Comparison of ENCODE assay signal across 8 mouse cellular contexts in genomic region chr4:132302939-132303479, GRCm38 (mm10). TPM values are rescaled to one million over a fixed set of nuclear protein-coding genes. Genes with fewer than 3 reads are reported as not detected.
A peak's percentile ranks its signal among the peaks of the same experiment; 100 is the strongest.
DNase-seq lines count a peak whose midpoint lies in the region; ATAC-seq and TF ChIP-seq lines count a peak whose summit lies in the region.

TSS of gene Rab42 (minus strand) at chr4:132303385.

- no peaks in the 10 kb centered on the region for H3K27me3 ChIP-seq in liver, embryonic 11.5 days (replicated peaks; ENCODE audit: control insufficient read depth, insufficient read depth, low read length)
- H3K27me3 ChIP-seq in stomach, embryonic 14.5 days (ENCODE audit: control insufficient read depth, insufficient read depth, low read length) = no peaks in the 10 kb centered on the region

- peak within 1 kb of the TSS; percentile 91 for H3K4me2 ChIP-seq in liver, embryonic 11.5 days
- H3K4me2 ChIP-seq in stomach, embryonic 14.5 days (replicated peaks; ENCODE audit: low read depth, low read length) = peak within 1 kb of the TSS; percentile 70

- H3K36me3 ChIP-seq in liver, embryonic 11.5 days (ENCODE audit: control insufficient read depth, insufficient read depth, low read length) = no peaks in the 10 kb centered on the region
- H3K36me3 ChIP-seq in stomach, embryonic 14.5 days (ENCODE audit: control insufficient read depth, insufficient read depth, low read length) = no peaks in the 10 kb centered on the region

- DNase-seq in ovary, postnatal 10 days (ENCODE audit: low spot score) = peak; percentile 25
- DNase-seq in ovary, adult 18-20 months (ENCODE audit: low spot score) = no peak
- DNase-seq in heart, adult 9 months (ENCODE audit: low spot score in 2 of 2) = peak; percentile 45 to 48
- peak; percentile 46 for DNase-seq in kidney, adult 9 months
- DNase-seq in liver, embryonic 11.5 days (ENCODE audit: low spot score) = peak; percentile 72

- peak; percentile 60; the same call in 1 of the 2 replicates for TF ChIP-seq POLR2A in embryonic fibroblast, embryonic 13.5 days (IDR thresholded peaks at IDR 0.05; ENCODE audit: low read depth, low read length)

- H3K9me3 ChIP-seq in liver, embryonic 11.5 days (ENCODE audit: control insufficient read depth, low read length) = no peaks in the 10 kb centered on the region
- no peaks in the 10 kb centered on the region for H3K9me3 ChIP-seq in stomach, embryonic 14.5 days (ENCODE audit: control insufficient read depth, low read depth, low read length)

- H3K4me1 ChIP-seq in embryonic fibroblast, embryonic 13.5 days (ENCODE audit: control insufficient read depth, insufficient read depth, low read length) = no peaks in the 10 kb centered on the region
- peaks cover 11% of the 10 kb centered on the region; the same call in 1 of the 2 replicates for H3K4me1 ChIP-seq in liver, embryonic 11.5 days (replicated peaks; ENCODE audit: control insufficient read depth, insufficient read depth, low read length)
- 0 out of 2 replicates have a peak, but pooled peaks cover 6% of the 10 kb centered on the region for H3K4me1 ChIP-seq in stomach, embryonic 14.5 days (ENCODE audit: control insufficient read depth, insufficient read depth, low read length)

- H3K27ac ChIP-seq in embryonic fibroblast, embryonic 13.5 days (ENCODE audit: insufficient read depth, low read length) = no peak within 1 kb of the TSS
- peak within 1 kb of the TSS; percentile 13; the same call in 1 of the 2 replicates for H3K27ac ChIP-seq in liver, embryonic 11.5 days (ENCODE audit: low read depth, low read length)
- no peak within 1 kb of the TSS for H3K27ac ChIP-seq in stomach, embryonic 14.5 days (ENCODE audit: low read length)

- ATAC-seq in liver, embryonic 11.5 days (replicated peaks; ENCODE audit: low FRiP score) = peak; percentile 74
- peak; percentile 67 for ATAC-seq in monocyte, adult 5-6 weeks (replicated peaks; ENCODE audit: insufficient number of reproducible peaks, low FRiP score, low TSS enrichment, poor library complexity, severe bottlenecking)
- peak; percentile 71 for ATAC-seq in stomach, embryonic 14.5 days (ENCODE audit: insufficient number of reproducible peaks, insufficient read depth, low FRiP score, low read depth)

- peak within 1 kb of the TSS; percentile 69 for H3K9ac ChIP-seq in liver, embryonic 11.5 days (ENCODE audit: low read depth, low read length)
- H3K9ac ChIP-seq in stomach, embryonic 14.5 days (replicated peaks; ENCODE audit: low read depth, low read length) = peak within 1 kb of the TSS; percentile 50; the same call in 1 of the 2 replicates

- no peak for TF ChIP-seq CTCF in embryonic fibroblast, embryonic 13.5 days (IDR thresholded peaks at IDR 0.05; ENCODE audit: borderline replicate concordance, insufficient read depth, low read length)

- peak within 1 kb of the TSS; percentile 30 for H3K4me3 ChIP-seq in embryonic fibroblast, embryonic 13.5 days (ENCODE audit: insufficient read depth, low read length)
- peak within 1 kb of the TSS; percentile 63 for H3K4me3 ChIP-seq in liver, embryonic 11.5 days (ENCODE audit: low read depth, low read length)
- peak within 1 kb of the TSS; percentile 38 for H3K4me3 ChIP-seq in stomach, embryonic 14.5 days (ENCODE audit: low read depth, low read length)

- 2% methylated on average over 30 of the region's 31 CpGs for WGBS in liver, embryonic 11.5 days
- WGBS in stomach, embryonic 14.5 days = 2% methylated on average over 31 of the region's 31 CpGs

RNA-seq across cellular contexts. Expression of gene Rab42, which starts in this region (rescaled TPM):
- polyA plus RNA-seq in embryonic fibroblast, embryonic 13.5 days (2011; ENCODE audit: insufficient read length, low read depth, missing spikeins) = 0.67 TPM in 1 of 2 replicates, not detected in the other
- polyA plus RNA-seq in liver, embryonic 11.5 days (2014; fragmentation: Nextera tagmentation; extraction: Ambion mirVana) = 0.75 and 1.5 TPM in 2 replicates
- not detected in 3 replicates for total RNA-seq in monocyte, adult 5-6 weeks (2017)
- polyA plus RNA-seq in stomach, embryonic 14.5 days (2014; fragmentation: Nextera tagmentation; extraction: Ambion mirVana) = 2.2 and 2.6 TPM in 2 replicates

Comparison
In these comparisons a context has a peak if more than half of its experiments do, and no peak if none do; other contexts are left out.
1. Peak in ATAC-seq in monocyte, adult 5-6 weeks; RNA of the gene not detected or under 1 TPM.